Mouse (Mus musculus) right cerebral cortex, postnatal 10 days (tissue): ENCODE measurements around the gene Tsc22d2.
"Not testable (repeated sequence)": the region's sequence is repeated elsewhere in the genome, so short reads cannot be mapped to it uniquely, and the experiment has no call there.

Experiments
- DNase-seq, 2 experiments: peaks; one replicate each; pipeline ENCODE4 v3.0.0; 2021; ENCODE audit warnings: low spot score in 2 of 2

Gene Tsc22d2

DNA sequence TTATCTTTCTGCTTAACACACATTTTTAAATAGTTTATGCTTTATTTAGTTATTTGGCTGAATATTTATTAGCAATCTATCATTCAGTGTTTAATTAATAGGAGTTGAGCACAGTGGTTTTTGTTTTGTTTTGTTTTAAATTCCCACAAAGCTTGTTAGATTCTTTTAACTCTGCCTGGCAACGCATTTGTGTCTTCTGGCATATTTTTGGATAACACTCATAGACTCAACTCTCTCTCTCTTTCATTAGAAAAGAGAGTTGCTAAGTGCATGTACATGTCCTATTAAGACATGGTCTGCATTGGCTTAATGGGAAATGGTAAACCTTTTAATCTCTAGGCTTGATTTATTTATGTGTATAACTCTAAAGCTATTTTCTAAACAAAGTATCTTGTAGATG lies 14.3 kb downstream of the Tsc22d2 start:
- no peak for DNase-seq

- DNase-seq = no peak
These were observed 19.9 kb downstream of the Tsc22d2 start for GRCm38 (mm10) chr3:58434414-58434813.

GRCm38 (mm10) chr3:58448230-58448629 lies 33.7 kb downstream of the Tsc22d2 start:
- DNase-seq = no peak

DNA sequence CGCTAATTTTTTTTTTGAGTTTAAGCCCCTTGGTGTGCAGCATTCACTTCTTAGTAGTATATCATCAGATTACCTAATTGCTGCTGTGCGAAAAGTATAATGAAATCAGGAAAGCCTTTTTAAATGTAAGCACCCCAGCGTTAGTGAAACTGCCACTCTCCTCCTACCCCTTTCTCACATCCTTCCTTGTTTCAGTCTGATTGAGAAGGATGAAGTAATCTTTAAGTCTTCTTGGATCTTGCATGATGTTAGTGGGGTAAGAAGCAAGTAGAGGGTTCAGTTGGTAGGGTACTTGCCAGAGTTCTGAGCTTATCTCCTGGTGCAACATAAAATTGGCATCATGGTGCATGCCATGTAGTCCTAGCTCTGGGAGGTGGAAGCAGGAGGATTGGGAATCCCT lies 35.0 kb downstream of the Tsc22d2 start:
- no peak for DNase-seq

DNA sequence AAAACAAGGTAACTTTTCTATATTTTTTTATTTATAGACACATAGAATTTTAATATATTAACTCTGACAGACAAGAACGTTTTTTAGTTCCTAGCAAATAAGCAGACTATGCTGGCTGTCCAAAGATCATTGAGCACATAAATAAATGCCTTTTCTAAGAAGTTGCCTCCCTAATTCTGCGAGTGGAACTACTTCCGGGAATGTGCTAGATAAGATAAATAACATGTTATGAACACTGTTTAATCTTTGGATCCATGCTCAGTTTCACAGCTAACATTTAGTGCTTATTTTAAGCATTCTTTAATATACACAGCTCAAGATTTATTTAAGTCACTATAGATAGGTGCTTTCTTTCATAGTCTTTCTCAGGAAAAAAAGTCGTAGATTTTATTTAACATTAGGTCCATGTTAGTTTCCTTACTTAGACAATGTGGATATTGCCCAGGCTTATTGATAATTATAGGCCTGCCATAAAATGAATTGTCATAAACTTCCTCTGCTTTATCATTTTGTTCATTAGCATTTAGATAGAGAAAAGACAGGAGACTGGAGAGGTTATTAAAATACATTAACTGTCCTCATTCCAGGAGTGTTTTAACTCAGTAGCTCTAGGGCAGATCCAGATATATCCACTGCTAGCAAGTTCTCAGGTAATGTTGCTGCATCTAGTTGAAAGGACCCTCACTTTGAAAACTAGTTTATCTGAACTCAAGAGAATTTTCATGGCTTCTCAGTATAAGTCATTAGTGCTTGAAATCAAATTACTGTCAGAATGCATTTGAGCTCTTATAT lies 40.1 kb downstream of the Tsc22d2 start:
- DNase-seq = no peak

- DNase-seq = no peak
These were observed 40.7 kb downstream of the Tsc22d2 start for GRCm38 (mm10) chr3:58455255-58455654.

GRCm38 (mm10) chr3:58469655-58470437 lies 55.3 kb downstream of the Tsc22d2 start:
- no peak for DNase-seq

GRCm38 (mm10) chr3:58475298-58475697 lies 60.8 kb downstream of the Tsc22d2 start:
- not testable (repeated sequence) for DNase-seq

DNA sequence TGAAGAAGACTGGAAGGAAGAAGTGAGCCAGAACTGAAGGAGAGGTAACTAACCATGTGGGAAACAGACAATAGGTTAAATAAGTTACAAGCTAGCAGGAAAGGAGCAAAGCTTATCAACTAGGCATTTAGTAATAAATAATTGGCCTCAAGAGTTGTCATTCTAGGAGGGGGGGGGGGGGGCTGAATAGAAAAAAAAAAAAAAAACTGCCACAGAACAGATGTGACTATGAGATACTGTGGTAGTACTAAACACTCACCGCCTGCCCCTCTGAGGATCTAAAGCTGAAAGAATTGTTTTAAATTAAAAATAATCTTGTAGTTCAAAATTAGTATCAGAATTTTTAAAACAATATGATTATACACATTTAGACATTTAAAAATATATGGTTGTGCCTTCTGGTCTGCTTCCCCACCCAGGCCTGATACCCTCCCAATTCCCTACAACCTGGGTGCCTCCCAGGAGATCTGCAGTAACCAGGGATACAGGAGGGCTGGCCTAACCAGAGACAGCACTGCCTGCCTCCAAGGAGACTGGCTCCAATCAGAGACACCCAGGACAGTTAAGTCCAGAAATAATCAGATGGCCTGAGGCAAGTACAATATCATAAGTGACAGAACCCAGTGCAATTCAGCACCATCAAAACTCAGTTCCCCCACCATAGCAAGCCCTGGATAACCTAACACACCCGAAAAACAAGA lies 64.4 kb downstream of the Tsc22d2 start:
- DNase-seq = no peak

- no peak for DNase-seq
These were observed 71.4 kb downstream of the Tsc22d2 start for GRCm38 (mm10) chr3:58485883-58486282.

DNA sequence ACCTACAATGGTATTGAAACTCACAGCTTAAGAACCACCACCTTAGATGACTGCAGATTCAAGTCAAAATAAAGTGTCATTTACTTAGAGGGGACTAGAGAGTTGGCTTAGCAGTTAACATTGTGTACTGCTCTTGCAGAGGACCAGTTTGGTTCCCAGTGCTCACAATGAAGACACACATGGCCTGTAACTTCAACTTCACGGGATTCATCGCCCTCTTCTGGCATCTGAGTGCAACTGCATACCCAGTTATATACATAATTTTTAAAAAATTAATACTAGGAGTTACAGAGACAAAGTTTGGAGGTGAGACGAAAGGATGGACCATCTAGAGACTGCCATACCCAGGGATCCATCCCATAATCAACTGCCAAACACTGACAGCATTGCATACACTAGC lies 72.6 kb downstream of the Tsc22d2 start:
- no peak for DNase-seq

- DNase-seq = no peak
These were observed 73.7 kb downstream of the Tsc22d2 start for GRCm38 (mm10) chr3:58487999-58488775.

GRCm38 (mm10) chr3:58490787-58491186 lies 76.3 kb downstream of the Tsc22d2 start:
- peak; percentile 36 to 53 for DNase-seq

GRCm38 (mm10) chr3:58493621-58494020 lies 79.1 kb downstream of the Tsc22d2 start:
- peak in 1 of 2 experiments; percentile 43 for DNase-seq

DNA sequence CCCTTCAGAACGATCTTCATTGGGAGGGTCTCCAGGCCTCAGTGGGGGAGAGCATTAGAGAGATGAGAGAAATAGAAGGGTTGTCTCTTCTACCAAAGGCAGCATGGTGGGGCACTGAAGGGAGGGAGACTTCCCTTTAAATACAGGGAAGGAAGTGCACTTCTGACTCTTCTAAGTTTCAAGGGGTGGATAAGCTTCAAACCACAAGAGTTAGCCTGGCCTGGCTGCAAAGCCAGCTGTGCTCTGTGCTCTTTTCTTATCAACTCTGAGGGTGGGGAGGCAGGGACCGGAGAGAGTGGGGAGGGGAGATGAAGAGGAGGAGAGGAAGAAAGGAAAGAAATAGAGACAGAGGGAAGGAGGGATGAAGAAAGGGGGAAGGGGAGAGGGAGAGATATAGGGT lies 87.4 kb downstream of the Tsc22d2 start:
- no peak for DNase-seq

- DNase-seq = no peak
These were observed 89.3 kb downstream of the Tsc22d2 start for GRCm38 (mm10) chr3:58503720-58504333.

- no peak for DNase-seq
These were observed 90.2 kb downstream of the Tsc22d2 start for GRCm38 (mm10) chr3:58504676-58505075.

DNA sequence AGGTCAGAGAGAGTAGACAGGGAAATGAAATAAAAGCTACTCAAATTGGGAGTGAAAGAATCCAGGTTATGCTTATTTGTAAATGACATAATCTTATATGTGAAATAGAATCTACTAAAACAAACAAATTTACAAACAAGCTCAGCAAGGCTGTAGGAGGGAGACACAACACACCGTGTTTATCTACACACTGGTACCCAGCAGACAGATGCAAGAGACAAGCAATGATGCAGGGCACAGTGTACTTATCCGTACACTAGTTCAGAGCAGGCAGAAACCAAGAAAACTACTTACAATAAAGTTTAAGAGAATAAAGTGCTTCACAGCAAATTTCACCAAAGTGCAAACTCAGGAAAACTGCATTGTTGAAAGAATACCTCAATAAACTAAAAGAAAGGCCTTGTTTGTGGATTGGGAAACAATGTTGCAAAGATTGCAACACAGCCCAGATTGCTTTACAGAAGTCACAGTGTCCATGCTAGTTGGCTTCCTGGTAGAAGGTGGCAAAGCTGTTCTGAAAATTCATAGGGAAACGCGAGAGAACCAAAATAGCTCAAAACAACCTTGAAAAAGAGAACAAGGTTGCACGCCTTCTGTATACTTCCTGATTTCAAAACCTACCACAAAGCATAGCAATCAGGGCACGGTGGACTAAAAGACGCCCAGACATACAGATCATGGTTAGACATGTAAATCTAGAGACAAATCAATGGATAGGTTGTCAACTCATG lies 93.7 kb downstream of the Tsc22d2 start:
- no peak for DNase-seq

- no peak for DNase-seq
These were observed 97.1 kb downstream of the Tsc22d2 start for GRCm38 (mm10) chr3:58511581-58511980.

GRCm38 (mm10) chr3:58512740-58513139 lies 98.2 kb downstream of the Tsc22d2 start:
- no peak for DNase-seq
